Mouse (Mus musculus) G1E (cell line): ENCODE results near the gene Lrrc45.

Experiments
- CTCF ChIP-seq: IDR thresholded peaks from 2 replicates; pipeline ENCODE4 v1.5.1; 2012; ENCODE audit warnings: low read depth, low read length, inconsistent platforms, mixed read lengths
- GATA1 ChIP-seq: IDR thresholded peaks from 2 replicates; pipeline ENCODE4 v1.6.1; 2012; ENCODE audit warnings: borderline replicate concordance, low read length, inconsistent platforms, mixed read lengths
- TAL1 ChIP-seq: conservative IDR thresholded peaks from 2 replicates; pipeline ENCODE4 v1.6.1; 2012; ENCODE audit warnings: low read depth, low read length, inconsistent platforms, mixed read lengths

DNA sequence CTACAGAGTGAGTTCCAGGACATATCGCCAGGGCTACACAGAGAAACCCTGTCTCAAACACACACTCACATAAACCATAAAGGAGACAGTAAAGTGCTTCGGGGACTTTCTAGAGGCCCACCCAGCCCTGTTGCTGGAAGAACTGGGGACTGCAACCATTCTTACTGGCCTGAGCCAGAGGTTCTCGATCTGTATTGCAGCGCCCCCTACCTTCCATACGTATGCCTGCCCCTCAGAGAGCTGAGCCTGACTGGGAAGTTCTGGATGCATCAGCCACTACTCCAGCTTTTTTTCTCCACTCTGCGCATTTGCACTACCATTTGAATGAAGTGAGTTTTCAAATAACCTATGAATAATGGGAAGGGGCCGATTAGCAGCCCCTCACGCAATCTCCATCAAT, 35.7 kb downstream of the Lrrc45 start:
- TF ChIP-seq CTCF (peak; percentile 45), TAL1 (no peak), GATA1 (no peak)
